Mouse (Mus musculus): ENCODE results near the gene 1700021F05Rik. TPM values are rescaled to one million over a fixed set of nuclear protein-coding genes. Genes with fewer than 3 reads are reported as not detected.

Gene 1700021F05Rik
- total RNA-seq (2021): 100 to 1,000 TPM; 121 to 126 TPM
- long read RNA-seq, experiment 1, transcript 1700021F05Rik-202 (4 exons, 860 nt): major isoform, 114 of 220 reads
- long read RNA-seq, experiment 1, partial matches to known transcripts: 99 of 220 reads
- long read RNA-seq, experiment 1, other reads (novel, unspliced or antisense): 7 of 220 reads
- long read RNA-seq, experiment 2, transcript 1700021F05Rik-202 (4 exons, 860 nt): major isoform, 71 of 176 reads
- long read RNA-seq, experiment 2, partial matches to known transcripts: 102 of 176 reads
- long read RNA-seq, experiment 2, other reads (novel, unspliced or antisense): 3 of 176 reads

DNA sequence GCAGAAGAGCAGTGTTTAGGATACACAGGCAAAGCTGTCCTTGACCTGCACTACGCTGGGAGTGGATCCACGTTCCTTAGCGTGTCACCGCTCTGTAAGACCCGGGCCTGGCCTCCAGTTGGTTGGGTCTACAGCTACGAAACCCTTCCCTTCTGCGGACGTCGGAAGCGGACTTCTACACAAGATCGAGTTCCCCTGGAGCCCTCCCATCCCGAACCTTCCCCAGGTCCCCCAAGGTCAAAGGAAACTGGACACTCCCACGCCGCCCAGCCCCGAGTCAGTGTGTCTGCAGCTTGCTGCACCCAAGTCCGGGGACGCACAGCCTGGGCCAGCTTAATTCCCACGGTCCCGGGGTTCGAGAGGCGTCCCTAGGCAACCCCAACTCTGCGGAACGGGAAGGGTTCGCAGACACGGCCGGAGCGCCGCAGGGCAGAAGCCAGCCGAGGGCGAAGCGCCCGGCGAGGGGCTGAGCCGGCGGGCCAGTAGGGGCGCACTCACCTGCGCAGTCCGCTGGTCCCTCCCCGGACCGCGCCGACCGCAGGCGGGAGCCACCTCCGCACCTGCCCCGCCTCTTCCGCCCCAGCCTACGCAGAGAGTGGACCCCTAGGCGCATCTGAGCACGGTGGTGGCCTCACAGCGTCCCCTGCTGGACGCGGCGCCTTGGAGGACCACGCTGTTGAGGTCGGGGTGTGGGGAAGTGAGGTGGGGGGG lies at the start of gene 1700021F05Rik:
1700021F05Rik (minus strand) TSS at position 553 of the 711 bp plus-strand sequence.
- peak; percentile 96 to 97 for DNase-seq

DNA sequence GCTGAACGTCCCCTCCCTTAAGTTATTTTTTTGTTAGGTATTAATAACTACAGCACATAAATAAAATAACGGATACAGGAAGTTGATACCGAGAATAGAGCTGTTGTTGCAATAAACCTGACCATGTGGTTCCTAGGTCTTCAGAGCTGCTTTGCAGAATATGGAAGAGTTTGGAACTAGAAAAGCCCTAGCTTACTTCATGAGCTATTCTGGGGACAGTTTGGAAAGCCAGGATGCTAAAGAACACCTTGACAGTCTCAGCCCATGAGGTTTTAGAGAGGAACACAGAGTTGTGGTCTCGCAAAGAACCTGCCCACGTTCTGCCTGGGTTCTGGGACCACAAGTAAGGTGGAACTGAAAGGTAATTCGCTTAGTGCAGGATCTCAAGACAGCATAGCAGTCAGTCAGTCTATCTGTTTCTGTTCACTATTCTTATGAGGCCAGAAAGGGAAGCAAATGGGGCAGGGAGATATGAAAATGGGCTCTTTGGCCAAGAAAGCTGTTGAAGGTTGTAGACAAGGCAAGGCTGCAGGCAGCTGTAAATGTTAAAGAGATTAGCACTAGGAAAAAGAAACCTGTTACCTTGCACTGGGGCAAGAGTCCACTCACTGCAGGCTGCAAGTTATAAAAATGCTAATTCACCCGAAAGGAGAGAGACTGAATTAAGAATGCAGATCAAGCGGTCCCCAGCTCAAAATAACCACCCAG lies 47.8 kb upstream of the 1700021F05Rik start:
- no peak for DNase-seq

DNA sequence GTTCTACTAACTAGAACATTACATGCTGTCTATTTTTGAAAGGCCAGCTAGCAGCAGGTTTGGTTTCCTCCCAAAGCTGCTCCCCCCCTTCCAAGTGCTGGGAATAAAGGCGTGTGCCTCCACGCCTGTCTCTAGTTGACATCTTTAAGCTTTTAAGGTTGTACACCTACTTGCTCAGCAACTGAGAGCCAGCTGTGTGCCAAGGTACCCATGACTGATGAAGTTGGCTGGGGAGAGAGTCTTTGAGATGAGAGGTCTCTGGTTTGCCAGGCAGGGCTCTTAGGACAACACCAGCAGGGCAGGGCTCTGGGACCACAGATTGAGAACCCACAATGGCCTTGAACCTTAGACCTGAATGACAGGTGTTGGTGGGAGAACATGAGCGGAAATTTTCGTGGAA lies 43.7 kb upstream of the 1700021F05Rik start:
- no peak for DNase-seq

DNA sequence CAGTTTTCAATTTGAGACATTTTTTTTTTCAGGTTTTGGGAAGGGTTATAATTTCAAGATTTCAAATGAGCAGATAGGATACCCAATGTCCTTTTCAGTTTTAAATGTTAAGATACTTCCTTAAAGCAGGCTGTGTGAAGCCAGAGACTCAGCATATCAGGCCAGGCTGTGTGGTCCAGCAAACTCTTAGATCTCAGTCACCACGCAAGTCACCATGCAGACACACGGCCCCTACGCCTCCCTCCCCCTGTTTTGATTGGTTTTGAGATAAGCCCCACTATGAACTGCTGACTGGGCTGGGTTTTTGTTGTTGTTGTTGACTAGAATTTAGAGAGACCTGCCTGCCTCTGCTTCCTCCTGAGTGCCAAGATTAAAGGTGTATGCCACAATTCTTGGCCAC lies 40.5 kb upstream of the 1700021F05Rik start:
- DNase-seq: no peak

DNA sequence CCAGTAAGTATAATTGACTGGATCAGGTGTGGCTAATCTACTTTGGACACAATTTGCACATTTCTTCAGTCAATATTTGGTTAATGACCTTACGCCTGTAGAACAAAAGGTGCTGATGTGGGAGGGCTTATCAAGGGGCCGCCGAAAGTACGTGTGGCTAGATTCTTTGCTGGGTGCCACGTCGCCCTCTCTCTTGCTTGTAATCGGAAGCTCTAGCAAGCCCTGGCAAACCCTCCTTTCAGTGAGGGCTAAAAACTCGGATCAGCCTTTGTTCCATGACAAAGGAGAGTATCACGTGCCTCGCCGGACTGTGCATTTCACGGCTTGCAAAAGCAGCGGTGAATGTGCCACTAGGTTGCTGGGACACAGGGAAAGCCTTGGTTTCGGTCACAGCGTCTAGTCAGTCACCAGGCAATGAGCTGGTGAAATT lies 39.9 kb upstream of the 1700021F05Rik start:
- DNase-seq: peak in 1 of 2 experiments; percentile 21

DNA sequence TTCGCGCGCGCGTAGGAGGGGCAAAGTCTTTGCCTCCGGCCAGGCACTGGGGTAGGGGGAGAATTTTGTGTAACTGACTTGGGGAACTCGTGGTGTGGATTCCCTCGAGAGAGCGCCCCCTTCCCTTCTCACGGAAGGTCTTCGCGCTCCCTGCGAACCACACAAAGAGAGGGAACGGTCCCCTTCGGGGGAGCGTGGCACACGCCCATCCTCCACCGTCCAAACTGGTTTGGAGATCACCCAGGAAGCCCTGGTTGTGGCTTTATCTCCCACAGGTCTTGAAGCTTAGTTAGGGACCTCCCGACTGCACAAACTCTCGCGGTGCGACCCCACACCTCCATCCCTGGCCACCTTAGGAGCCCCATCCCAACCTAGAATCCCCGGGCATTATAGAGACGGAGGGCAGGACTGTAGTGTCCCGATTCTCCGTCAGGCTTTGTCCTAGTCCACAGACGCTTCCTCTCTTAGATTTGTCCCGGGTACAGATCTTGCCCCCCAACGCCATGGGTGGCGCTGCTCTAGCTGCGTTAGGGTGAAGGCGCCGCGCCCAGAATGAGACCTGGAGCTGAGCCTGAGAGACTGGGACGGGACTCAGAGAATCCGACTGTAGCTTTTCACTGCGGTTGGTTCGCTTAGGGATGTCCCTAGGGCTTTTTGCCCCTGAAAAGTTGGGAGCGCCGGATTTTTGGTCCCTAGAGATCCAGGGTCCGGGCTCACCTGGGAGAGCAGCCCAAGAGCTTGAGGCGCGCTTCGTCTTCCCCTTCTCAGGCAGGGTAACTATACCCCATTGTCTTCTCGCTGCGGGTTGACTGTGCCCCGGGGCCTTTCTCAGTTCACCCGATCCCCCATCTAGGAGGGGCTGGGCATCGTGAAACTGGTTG lies 38.8 kb upstream of the 1700021F05Rik start:
- peak; percentile 22 to 25 for DNase-seq

DNA sequence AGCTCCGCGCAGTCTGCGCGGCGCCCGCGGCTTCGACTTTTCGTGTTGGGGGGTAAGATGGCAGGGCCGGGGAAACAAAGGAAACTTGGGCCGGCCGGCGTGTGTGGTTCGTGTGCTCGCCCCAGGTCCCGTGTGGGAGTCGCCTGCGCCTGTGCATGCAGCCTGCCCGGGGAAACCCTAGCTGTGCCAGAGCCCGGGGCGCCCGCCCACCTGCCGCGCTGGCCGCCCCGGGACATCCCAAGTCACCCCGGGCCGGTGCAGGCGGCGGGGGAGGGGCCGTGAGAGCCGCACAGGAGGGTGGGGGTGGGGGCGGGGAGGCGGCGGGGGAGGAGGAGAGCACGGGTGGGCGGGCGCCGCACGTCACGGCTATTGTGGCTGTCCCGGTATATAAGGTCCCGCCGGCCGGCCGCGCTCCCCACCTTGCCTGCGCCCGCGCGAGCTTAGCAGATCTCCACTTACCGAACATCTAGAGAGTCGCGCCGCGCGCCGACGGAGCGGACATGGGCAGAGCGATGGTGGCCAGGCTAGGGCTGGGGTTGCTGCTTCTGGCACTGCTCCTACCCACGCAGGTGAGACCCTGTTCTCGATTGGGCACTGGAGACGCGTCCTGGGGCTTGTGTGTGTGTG lies 38.1 kb upstream of the 1700021F05Rik start:
- DNase-seq: peak; percentile 41 to 50

DNA sequence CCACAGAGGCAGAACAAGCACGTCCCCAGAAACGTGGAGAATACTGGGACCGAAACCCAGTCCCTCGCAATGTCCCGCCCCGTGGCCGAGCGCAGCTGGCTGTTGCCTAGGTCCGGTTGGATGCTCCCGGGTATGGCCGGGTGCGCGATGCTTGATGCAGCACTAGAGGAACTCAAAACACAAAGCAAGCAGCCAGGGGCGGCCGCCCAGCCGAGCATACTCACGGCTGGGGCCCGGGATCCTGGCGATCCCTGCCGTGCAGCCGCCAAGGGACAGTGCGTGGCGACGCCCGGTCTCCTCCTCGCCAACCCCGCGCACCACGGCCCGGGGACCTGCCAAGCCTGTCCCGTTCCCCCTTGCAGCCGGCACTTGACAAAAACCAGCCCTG lies 37.6 kb upstream of the 1700021F05Rik start:
- DNase-seq: peak; percentile 8 to 28

DNA sequence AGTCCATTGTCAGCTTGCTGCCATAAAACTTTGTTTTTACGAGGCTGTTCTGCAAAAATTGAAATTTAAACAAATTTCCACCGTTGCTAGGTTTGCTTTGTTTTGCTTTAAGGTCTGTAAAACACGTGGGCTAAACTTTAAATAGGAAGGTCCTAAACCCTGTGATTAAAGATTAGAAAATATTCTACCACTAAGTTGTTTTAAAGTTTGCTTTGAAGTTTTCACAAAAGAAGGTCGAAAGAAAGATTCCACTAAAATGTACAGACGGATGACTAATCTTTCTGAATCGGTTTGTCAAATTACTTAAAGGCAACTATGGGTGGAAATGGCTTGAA lies 37.2 kb upstream of the 1700021F05Rik start, which contains the start of gene Cd24a:
Cd24a (plus strand) TSS at position 288 of the 335 bp plus-strand sequence.
- DNase-seq: no peak

DNA sequence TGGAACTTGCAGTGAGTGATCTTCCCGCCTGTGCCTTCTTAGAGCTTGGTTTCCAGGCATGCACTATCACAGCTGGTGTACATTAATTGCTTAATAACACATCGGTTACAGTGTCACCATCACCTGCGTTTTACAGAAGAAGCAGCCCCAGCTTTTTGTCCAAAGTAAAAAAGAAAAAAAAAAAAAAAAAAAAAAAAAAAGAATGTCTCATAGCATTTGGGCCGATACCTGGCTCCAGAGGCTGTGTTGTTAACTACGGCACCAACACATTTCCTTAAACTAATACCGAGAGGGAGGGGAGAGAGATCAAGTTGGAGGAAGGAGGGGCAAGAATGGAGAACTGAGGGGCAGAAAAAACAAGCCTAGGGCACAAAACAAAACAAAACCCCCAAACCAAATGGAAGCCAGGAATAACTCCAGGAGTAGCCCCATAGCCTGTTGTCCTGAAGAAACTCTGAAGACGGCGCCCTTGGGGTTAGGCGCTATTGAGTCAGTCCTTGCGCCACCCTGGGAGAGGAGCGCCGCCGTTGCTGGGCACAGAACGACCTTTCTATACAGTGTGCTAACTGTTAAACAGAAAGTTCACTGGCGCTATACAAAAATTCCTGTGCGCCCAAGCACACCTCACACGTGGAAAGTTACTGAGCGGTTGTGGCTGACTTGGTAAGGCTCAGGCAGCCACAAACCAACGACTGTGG lies 36.7 kb upstream of the 1700021F05Rik start:
- no peak for DNase-seq

DNA sequence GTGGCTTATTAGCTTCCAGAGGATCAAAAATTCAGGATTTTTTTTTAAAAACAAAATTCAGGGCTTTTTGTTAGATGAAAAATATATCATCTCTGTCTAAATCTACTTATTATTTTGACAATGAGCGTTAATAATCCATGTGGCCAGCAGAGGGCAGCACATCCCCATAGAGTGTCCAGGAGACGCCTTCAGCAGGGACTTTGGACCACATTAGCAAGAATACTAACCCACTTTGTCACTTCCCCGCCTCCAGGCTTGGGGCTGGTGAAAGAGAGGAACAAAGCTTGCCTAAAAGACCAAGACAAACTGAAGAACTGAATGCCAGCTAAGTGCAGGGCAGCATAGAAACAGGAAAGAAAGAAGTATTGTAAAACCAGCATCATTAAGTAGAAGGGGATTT lies 34.2 kb upstream of the 1700021F05Rik start:
- DNase-seq: peak; percentile 60 to 91

DNA sequence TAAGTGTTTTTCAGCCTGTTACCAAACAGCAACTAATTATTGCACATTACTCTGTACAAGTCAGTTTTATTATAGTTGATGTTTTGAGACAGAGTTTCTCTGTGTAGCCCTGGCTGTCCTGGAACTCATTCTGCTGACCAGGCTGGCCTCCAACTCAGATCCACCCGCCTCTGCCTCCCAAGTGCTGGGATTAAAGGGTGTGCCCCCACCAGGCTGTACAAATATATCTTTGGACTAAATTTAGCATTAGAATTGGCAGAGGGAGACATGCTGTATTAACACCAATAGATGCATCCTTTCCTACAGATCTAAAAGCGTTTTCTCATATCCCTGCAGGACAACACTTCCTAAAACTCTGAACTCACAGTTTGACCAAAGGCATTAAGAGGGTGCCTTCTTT lies 33.6 kb upstream of the 1700021F05Rik start:
- DNase-seq: peak in 1 of 2 experiments; percentile 18

DNA sequence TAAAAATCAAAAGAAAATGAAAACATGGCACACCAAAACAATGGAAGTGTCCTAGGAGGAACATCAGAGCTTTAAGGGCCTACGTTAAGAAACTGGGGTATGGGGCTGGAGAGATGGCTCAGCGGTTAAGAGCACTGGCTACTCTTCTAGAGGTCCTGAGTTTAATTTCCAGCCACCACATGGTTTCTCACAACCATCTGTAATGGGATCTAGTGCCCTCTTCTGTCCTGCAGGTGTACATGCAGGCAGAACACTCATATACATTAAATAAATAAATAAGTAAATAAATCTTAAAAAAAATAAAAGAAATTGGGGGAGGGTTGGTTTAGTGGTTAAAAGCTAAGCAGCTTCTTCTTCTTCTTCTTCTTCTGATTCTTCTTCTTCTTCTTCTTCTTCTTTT lies 20.5 kb upstream of the 1700021F05Rik start:
- no peak for DNase-seq

DNA sequence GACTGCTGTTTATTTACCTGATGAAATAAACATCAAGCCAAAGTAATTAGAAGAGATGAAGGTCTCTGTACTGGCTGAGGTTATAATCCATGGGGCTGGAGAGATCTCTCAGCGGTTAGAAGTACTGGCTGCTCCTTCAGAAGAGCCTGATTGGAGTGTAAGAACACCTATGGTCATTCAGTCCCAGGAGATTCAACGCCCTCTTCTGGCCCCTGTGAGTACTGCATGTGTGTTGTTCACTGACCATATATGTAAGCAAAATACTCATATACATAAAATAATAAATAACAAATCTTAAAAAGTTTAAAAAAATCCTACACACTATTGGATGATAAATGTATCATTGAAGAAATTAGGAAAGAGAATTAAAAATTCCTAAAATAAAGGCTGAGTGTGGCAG lies 20.0 kb upstream of the 1700021F05Rik start:
- DNase-seq: no peak

DNA sequence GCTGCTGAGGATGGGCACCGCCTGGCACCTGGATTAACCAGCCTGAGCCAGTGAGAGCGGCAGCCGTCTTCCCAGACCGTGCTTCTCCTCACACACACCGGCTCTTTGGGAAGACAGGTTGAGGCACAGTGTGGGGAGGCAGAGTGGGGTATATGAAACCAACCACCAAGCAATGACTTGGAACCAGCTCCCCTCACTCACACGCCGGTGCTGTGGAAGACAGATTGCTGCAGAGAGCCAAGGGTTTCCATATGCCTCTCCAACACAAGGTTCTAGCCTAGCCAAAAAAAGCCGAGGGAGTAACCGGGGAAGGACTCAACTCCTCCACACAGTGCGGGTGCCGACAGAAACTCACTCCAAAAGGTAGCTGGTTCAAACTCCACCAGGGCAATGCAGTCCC lies 18.5 kb upstream of the 1700021F05Rik start:
- DNase-seq: no peak

DNA sequence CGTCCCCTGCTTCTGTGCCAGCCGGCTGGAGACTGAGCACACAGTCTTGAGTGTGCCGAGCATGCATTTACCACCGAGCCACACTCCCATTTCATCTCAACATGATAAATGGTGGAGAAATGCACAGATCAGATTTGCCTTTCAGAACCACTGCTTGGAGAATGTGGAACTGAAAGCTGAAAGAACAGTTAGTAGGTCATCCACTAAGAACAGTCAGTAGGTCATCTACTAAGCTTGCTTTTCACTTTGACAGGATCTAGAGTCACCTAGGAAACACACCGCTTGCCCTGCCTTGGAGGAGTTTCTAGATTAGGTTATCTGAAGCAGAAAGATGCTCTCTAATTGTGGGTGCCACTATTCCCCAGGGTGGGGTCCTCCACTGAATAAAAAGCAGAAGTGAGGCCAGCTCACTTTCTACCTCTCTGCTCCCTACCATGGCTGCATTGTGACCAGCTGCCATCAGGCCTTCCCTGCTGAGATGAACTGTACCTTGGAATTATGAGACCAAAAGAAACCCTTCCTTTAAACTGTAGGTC lies 16.9 kb upstream of the 1700021F05Rik start:
- DNase-seq: no peak

DNA sequence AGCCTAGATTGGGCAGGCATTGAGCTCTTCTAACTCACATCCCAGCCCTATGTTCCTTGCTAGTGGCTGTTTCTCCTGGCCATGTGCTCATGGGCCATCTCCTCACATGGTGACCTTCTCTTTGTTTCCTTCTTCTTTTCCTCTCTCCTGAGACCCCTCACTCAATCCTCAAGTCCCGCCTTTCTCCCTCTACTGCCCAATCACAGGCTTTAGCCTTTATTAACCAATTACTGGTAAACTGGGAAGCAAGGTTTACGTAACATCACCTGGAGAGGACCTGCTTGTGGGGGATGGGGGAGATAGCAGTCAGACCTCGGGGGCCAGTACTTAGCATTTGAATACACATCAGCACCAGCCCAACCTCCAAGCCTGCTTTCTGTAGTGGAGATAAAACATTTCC lies 10.6 kb upstream of the 1700021F05Rik start:
- DNase-seq: no peak

DNA sequence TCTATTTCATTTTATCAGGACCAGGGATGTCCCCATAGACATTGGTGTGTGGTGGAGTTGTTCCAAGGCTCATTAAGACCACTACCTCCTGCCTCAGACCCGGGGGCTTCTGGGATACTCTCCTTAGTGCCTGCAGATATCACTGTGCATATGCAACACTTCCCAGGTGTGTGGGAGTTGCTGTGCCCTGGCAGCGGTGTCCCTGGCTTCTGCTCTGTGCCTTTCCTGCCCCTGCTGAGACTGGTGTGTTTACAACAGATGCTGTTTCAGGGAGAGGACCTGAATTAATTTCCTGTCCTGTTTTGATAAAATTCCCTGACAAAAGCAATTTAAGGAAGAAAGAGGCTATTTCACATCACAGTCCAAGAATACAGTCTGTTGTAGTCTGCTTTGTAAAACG lies 10.1 kb upstream of the 1700021F05Rik start:
- no peak for DNase-seq

DNA sequence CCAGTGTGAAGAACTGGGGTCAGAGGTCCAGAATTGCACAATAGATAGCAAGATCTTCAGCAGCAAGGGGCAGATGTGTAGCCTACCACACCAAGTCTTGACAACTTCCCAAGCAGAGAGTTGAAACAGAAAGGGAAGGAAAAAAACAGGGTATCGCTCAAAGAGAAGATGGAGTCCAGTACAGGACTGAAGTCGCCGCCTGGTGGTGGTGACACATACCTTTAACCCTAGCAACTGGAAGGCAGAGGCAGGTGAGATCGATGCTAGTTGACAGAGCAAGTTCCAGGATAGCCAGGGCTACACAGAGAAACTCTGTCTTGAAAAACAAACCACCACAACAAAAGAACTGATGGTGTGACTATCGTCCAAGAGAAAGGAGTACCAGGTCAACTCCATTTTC lies 8.6 kb upstream of the 1700021F05Rik start:
- no peak for DNase-seq

DNA sequence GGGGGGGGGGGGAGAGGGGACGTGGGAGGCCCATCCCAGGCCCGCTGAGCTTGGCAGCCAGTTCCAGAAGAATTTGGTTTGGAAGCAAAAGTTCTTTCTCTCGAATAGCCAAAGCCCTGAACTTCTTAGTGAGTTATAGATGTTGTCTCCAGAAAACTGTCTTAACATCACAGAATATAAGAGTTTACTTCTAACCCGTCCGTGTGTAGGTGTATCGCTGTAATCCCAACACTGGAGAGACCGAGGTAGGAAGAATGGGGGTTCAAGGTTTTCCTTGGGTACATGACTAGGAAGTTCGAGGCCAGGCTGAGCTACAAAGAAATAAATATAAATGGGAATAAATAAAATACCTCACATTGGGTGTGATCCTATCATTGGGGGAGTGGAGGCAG lies 355 bp upstream of the 1700021F05Rik start:
- DNase-seq: no peak

All from heart, adult 18-20 months (tissue).